Mouse (Mus musculus) splenic B cell, adult 2 months (primary cell): ENCODE data around the gene Mmp28.

Experiments
- DNase-seq: peaks from one replicate; pipeline ENCODE4 v3.0.0-alpha.2; 2011; ENCODE audit warnings: low read depth, low spot score
- H3K27me3 ChIP-seq: 2 replicates; pipeline ENCODE4 v1.6.1; 2012; ENCODE audit warnings: mild to moderate bottlenecking, low read length, moderate library complexity, mixed read lengths; ENCODE audit not compliant: control insufficient read depth, poor library complexity, insufficient read depth, severe bottlenecking
- H3K36me3 ChIP-seq: 2 replicates; pipeline ENCODE4 v1.6.1; 2012; ENCODE audit warnings: mild to moderate bottlenecking, low read length, moderate library complexity, mixed read lengths; ENCODE audit not compliant: control insufficient read depth, poor library complexity, insufficient read depth, severe bottlenecking

Mmp28 gene

DNA sequence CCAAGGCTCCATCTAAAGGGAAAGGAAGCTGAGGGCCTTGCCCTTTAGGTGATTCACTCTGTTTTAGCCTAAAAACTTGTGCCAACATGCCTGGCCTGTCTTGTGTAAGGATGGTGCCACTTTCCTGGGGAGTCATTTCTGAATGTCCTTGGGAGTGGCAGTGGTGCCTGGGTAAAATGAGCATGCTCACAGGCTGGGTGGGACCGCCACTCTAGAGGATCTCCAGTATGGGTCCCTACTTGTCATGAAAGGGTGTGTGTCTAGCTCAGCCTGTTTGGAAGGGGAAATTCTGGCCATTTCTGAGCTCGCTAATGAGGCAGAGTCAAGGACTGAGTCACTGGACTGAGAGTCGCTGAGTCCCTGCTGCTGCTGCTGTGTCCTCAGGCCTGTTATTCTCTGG, 7.3 kb downstream of the Mmp28 start:
- DNase-seq: no peak
- H3K36me3 ChIP-seq: no peaks in the 10 kb centered on the region
- H3K27me3 ChIP-seq: no peaks in the 10 kb centered on the region

DNA sequence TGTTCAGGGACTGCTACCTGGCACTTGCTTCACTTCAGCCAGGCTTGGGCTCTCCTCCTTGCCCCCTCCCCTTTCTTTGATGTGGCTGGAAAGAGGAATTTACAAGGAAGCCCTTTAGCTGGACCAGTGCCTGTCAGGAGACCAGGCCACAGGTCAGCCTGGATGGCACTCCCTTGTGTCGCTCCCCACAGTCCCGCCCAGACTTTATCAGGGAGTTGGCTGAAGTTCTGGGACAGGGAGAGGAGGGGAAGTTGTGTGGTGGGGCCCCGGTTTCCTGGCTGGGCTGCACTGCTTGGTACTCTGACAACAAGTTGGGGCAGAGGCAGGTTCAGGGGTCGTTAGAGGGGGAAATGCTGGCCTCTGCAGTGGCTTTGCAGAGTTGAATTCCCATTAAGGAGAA, 8.3 kb downstream of the Mmp28 start:
- H3K27me3 ChIP-seq: no peaks in the 10 kb centered on the region
- DNase-seq: no peak
- H3K36me3 ChIP-seq: no peaks in the 10 kb centered on the region

DNA sequence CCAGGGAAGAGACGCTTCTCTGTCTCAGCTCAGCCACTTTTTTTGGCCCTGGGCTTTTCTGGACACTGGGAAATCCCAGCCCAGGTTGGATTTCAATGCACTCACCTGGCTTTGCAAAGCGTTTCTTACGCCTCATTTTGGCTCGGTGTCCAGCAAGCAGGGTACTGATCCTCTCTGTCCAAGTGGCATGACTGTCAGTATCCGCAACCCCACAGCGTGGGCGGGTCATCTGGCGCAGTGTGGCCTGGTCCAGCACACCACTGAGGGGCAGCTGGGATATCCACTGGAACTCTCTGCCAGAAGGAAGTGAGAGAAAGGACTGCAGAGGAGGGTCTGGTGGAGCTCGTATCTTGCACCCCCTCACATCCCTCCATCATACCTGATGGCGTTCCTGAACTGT, 11.6 kb downstream of the Mmp28 start:
- Histone ChIP-seq H3K27me3 (no peaks in the 10 kb centered on the region), H3K36me3 (no peaks in the 10 kb centered on the region)
- no peak for DNase-seq

DNA sequence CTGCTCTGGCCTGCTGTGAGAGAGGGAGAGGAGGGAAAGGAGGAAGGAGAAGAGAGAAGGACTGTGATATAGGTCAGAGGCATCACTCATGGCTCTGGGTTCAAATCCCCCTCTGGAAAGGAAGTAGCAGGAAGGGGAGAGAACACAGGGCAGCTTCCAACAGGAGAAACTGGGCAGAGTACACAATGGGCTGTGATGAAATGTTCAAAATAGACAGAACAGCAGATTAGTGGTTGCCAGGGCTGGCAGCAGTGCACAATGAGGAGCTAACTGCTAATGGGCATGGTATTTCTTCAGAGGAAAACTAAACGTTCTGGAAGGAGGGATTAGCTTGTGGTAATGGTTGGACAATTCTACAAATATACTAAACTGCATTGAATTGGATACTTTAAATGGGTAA, 12.3 kb downstream of the Mmp28 start:
- H3K36me3 ChIP-seq: no peaks in the 10 kb centered on the region
- no peak for DNase-seq
- no peaks in the 10 kb centered on the region for H3K27me3 ChIP-seq

DNA sequence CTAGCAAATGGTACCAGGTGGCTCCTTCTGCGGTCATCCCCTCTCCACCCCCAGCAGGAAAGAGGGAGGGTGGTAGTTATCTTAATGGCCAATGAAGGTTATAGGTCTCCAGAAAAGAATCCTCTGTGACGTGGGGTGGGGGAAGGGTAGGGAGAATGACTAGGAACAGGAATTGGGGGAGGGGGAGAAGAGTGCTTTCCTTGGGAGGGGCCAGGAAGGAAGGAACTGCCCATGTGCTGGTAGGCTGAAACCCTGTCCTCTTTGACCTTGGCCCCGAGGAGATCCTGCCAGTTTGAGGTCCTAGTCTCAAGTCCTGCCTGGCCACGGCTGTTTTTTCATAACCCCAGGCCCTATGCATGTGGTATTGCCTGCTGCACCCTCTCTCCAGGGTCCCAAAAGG, 13.6 kb downstream of the Mmp28 start:
- Histone ChIP-seq H3K36me3 (no peaks in the 10 kb centered on the region), H3K27me3 (no peaks in the 10 kb centered on the region)
- DNase-seq: no peak

DNA sequence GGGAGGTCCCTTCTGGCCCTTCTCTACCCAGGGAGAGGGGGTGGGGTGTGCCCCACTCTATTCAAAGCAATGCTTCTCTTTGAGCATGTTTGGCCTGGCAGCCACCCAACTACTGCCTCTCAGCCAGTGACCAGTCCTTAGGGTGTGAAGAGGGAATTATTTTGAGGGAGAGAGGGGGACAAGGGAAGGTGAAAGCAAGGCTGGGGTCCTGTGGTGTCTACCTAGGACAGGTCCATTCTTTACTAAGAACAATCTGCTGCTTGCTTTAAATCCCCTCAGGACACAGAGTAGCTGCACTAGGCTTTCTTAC, 14.0 kb downstream of the Mmp28 start:
- no peak for DNase-seq
- Histone ChIP-seq H3K36me3 (no peaks in the 10 kb centered on the region), H3K27me3 (no peaks in the 10 kb centered on the region)

DNA sequence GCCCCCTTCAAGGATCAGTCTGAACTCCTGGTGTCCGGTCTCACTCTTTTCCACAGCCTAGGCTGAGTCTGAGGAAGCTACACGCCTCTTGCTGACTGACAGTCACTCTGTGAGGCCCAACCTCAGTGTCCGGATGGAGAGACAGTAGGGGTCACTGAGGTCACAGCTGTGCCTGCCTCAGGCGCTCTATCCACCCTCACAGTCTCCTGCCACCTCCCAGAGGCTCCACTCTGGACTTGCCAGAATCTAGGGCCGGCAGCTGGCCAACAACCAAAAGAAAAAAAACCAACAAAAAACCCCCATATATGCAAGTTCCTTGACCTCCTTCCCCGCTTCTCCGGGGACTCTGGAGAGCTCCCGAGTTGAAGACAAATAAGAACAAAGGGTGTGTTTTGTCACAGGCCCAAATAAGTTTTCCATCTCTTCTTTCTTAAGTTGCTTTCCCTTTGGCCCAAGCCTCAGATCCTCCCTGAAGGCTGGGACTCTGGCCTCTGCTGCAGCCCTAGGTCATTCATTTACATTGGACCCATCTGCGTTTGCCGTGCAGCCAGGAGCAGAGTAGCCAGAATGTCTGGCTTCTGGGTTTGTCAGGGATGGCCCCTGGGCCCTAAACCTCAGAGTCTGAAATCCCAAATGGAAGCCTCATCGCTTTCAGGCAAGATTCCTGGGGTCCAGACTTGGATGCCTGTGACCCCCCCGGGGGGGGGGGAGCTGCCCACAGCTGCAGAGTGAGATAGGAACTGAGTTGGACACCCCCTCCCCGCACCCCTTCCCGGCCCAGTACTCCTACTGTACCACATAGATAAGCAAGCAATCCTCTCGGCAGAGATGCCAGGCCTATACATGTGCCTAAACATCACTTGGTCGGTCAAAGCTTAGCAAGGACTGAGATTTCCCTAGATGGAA, 14.6 kb downstream of the Mmp28 start:
- DNase-seq: no peak
- Histone ChIP-seq H3K36me3 (no peaks in the 10 kb centered on the region), H3K27me3 (no peaks in the 10 kb centered on the region)

DNA sequence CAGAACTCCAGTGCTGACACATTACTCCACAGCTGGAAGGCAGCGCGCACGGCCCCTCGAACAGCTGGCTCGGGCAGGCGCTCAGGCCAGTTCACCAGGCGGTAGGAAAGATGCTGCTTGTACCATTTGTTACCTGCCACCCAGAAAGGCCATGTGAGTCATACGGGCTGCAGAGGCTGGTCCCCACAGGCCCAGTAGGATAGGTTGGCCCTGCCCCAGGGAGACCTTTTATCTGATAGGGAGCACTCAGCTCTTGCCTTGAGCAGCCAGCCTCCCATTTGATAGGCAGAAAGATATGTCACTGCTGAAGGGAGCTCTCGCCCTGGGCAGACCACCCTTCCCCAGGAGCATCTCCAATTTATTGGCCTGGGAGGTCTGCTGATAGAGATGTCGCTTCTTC, 15.3 kb downstream of the Mmp28 start:
- H3K36me3 ChIP-seq: no peaks in the 10 kb centered on the region
- no peaks in the 10 kb centered on the region for H3K27me3 ChIP-seq
- no peak for DNase-seq

DNA sequence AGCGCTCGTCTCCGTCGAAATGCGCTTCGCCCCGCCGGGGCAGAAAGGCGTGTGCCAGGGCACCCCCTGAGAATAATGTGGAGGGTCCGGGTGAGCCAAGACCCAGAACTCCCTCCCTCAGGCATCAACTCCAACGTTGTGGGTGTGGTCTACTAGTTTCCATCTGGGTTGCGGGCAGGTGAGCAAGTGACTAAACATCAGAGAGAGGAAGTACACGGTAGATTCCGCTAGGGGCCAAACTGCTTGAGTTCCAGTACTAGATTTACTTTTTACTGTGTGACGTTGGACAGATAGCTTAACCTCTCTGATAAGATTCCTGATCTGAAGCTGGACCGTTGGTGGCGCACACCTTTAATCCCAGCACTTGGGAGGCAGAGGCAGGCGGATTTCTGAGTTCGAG, 17.9 kb downstream of the Mmp28 start:
- no peaks in the 10 kb centered on the region for H3K36me3 ChIP-seq
- no peaks in the 10 kb centered on the region for H3K27me3 ChIP-seq
- DNase-seq: peak; percentile 63

DNA sequence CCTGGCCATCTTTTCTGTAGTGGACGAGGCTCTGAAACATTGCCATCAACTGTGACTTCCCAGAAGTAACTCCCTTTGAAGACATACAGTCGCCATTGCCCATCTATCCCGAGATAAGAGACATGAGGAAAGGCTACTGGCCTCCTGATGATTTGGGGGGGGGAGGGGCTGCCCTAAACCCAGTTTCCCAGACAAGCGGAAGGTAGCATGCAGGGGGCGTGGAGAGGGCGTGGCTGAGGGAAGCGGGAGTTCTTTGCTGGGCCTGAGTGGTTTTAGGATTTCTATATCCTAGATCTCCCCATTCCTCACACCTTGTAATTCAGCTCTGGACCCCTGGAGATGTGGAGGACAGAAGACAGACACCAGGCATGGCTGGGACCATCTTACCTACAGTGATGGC, 19.0 kb downstream of the Mmp28 start:
- DNase-seq: no peak
- Histone ChIP-seq H3K36me3 (no peaks in the 10 kb centered on the region), H3K27me3 (no peaks in the 10 kb centered on the region)

DNA sequence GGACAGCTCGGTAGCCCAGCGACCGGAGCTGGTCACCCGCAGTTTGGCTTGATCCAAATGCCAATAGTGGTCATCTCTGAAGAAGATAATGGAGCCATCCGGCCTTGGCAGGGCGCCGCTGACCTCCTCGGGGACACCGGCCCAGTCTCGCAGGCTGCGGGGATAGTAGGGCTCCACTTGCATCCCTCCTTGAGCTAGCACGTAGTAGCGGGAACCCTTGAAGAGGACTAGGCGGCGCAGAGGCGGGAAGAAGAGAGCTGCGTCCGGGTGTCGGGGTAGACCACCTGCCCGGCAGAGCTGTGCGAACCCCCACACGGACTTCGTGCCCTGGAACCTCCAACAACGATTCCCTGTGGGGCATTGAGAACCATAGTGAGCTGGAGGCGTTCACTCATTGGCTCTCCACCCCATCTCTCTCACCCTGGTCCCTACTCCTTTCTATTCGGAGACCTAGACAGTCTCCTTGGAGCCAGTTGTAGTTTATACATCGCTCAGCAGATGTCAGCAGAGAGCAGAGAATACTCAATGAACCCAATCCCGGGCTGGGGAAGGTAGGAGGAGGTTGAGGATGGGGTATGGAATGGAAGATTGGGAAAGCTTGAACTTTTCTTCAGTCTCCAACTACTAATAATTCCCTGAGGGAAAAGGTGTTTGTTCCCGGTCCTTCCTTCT, 20.1 kb downstream of the Mmp28 start:
- Histone ChIP-seq H3K36me3 (no peaks in the 10 kb centered on the region), H3K27me3 (no peaks in the 10 kb centered on the region)
- peak; percentile 74 for DNase-seq

DNA sequence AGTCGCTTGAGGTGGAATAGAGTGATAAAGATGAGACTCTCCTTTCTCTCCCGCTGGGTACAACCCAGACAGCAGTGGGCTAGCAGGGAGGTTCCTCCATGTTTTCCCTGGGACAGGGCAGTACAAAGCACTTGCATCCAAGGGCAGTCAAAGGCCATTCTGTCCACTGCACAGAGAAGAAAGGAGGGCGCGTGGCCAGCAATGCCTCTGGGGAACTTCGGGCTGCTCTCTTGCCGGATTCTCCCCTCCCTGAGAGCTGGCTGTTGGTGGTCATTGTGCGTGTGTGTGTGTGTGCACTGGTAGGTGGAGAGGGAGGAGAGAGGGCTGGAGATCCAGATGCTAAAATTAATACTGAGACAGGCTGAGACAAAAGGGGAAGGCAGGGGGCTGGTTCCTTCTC, 21.6 kb downstream of the Mmp28 start:
- no peak for DNase-seq
- no peaks in the 10 kb centered on the region for H3K27me3 ChIP-seq

DNA sequence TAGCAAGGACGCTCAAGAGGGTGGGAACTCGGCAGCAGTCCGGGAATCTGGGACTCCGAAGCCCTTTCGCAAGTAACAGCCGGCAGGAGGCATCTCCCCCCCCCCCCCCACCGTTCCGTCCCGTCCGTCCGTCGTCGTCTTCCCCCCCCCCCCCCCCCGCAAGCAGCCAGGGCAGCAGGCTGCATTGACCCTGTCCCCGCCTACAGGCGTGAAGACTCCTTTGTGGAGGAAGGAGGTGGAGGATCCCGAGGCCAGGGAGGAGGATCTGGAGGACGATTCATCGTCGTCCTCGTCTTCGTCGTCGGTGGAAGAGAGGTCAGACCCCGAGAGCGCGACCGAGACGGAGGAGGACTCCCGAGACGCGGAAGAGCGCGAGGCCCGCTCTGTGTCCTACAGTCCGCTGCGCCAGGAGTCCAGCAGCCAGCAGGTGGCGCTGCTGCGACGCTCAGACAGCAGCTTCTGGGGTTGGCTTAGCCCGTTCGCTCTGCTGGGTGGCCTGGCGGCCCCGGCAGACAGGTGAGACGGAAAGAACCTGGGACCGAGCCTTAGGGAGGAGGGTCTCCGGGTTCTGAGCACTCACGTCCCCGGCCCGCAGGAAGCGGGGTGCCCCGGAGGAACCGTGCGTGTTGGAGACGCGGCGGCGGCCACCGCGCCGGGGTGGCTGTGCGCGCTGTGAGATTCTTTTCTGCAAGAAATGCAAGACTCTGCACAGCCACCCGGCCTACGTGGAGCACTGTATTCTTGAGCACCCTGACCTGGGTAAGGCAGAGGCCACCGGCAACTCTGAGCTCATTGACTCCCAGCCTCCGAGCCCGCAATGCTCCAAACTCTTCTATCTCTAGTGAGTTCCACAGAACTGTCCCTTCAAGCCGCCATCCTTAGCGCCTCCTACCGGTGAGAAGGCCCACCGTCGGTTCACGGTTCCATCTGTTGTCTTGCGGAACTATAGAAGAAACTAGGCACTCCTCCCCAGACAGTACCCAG, 22.5 kb downstream of the Mmp28 start:
- H3K36me3 ChIP-seq: no peaks in the 10 kb centered on the region

More for the DNA sequence above, 21.6 kb downstream of the Mmp28 start:
- H3K36me3 ChIP-seq: no peaks in the 10 kb centered on the region

DNA sequence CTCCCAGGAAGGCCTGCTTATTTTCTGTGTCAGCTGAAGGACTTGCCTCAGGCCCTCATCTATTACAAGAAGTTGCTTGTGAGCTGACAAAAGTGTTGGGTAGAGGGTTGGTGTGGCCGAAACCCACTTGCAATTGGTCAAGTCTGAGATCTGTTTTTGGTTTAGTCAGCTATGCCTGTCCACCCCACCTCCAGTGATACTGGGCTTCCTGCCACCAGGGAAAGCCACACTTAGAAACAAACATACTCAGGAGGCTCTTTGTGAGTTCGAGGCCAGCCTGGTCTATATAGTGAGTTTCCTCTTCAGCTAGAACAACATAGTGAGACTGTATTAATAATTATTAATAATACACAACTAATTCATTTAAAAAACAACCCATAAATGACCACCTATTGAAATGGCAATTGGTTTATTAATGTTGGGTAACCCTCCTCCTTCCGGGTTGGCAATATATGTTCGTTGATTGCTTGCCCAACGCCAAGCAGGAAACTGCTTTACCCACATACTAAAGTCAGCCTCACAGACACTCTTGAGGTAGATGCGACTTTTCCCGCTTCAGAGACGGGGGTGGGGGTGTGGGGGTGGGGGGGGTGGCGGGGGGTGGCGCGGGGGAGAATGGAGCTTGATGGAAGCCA, 23.3 kb downstream of the Mmp28 start:
- Histone ChIP-seq H3K36me3 (no peaks in the 10 kb centered on the region), H3K27me3 (no peaks in the 10 kb centered on the region)
- DNase-seq: no peak

More for the DNA sequence above, 22.5 kb downstream of the Mmp28 start:
- no peaks in the 10 kb centered on the region for H3K27me3 ChIP-seq
- DNase-seq: peak; percentile 97
